Mouse (Mus musculus) spleen, adult 2 months (tissue): ENCODE measurements around the gene Ubash3b.

Experiments
- CTCF ChIP-seq: fragments of 200-500 bp; IDR thresholded peaks from 2 replicates; pipeline ENCODE4 v1.5.1; 2011; ENCODE audit warnings: mild to moderate bottlenecking, inconsistent platforms; ENCODE audit not compliant: insufficient read depth, insufficient read length, insufficient replicate concordance; ENCODE audit errors: extremely low read depth
- POLR2A ChIP-seq: fragments of 200-500 bp; IDR thresholded peaks from 2 replicates; pipeline ENCODE4 v1.6.1; 2011; ENCODE audit warnings: low read depth, low read length, inconsistent platforms

DNA sequence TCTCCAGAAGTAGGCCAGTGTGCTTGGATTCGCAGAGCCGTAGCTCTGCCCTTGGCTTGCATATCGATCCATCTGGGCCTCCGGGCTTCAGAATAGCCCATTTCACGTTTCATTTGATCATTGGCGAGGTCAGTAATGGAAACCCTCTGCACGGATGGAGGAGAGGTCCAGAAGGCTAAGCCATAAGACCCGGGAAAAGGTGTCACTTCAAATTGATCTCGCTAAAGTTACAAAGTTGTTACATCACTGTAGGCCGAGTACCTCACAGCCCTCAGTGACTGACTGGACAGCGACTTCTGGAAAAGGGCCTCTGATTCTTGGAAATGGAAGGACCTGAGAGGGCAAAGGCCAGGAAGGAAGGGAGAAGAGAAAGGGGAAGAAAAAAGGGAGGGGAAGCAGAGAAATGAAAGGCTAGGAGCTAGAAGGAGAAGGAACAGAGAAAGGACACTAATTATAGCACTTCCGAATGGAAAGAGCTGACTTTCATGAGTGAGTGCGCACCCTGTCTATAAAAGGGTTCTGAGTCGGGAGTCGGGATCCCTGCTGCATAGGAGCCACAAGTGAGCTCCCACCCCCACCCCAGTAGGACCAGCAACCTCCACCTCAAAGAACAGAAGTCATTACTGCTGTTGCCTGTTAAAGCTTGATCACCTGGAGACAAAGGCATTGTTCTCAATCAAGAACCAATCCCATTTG lies 3.5 kb downstream of the Ubash3b start:
- TF ChIP-seq CTCF (no peak), POLR2A (no peak)
